30 mouse cellular contexts compared by ENCODE assay signal in genomic region chr6:96268788-96269187, GRCm38 (mm10).
DNase-seq lines count a peak whose midpoint lies in the region; ATAC-seq and TF ChIP-seq lines count a peak whose summit lies in the region.
"Had no signal": no experiment of that assay in that cellular context is flagged by ENCODE, and none has a peak within 500 bp of the region (broad histone marks: within the 10 kb centered on the region; RNA-seq: fewer than 3 reads in every experiment).

No protein-coding gene starts in this region.

- no peak for TF ChIP-seq POLR2A in lung, adult 2 months (IDR thresholded peaks at IDR 0.05; ENCODE audit: borderline replicate concordance, extremely low read depth, low read depth, low read length)
- TF ChIP-seq POLR2A in embryonic fibroblast, embryonic 13.5 days (IDR thresholded peaks at IDR 0.05; ENCODE audit: low read depth, low read length), result no peak

- H3K9ac ChIP-seq in midbrain, embryonic 15.5 days, result no peak overlapping the region
- H3K9ac ChIP-seq in forebrain, embryonic 15.5 days (replicated peaks), result no peak overlapping the region
- H3K9ac ChIP-seq: embryonic facial prominence, embryonic 13.5 days; heart, embryonic 13.5 days; hindbrain, embryonic 14.5 days had no signal

- no peak for TF ChIP-seq CTCF in lung, adult 2 months (IDR thresholded peaks at IDR 0.05; ENCODE audit: insufficient read depth, low read length)
- TF ChIP-seq CTCF in C2C12 (IDR thresholded peaks at IDR 0.05; ENCODE audit: control insufficient read depth, insufficient read depth, insufficient read length), result no peak
- TF ChIP-seq CTCF in embryonic fibroblast, embryonic 13.5 days (IDR thresholded peaks at IDR 0.05; ENCODE audit: borderline replicate concordance, insufficient read depth, low read length), result no peak

- no peaks in the 10 kb centered on the region for H3K79me2 ChIP-seq in C2C12 (ENCODE audit: control insufficient read depth, insufficient read depth)

- H3ac ChIP-seq in C2C12 (ENCODE audit: control insufficient read depth, insufficient read length, low read depth), result no peak overlapping the region

- ATAC-seq in midbrain, embryonic 15.5 days (replicated peaks), result no peak
- ATAC-seq in forebrain, embryonic 15.5 days (replicated peaks), result no peak
- ATAC-seq: CD4-positive, CD25-positive, alpha-beta regulatory T cell, adult 4 months; forebrain, embryonic 14.5 days; hindbrain, postnatal 0 days; inflammation-experienced regulatory T-cells, adult 6 months; intestine, embryonic 16.5 days; Patski had no signal

- no peaks in the 10 kb centered on the region for H3K36me3 ChIP-seq in C2C12 (ENCODE audit: control insufficient read depth, insufficient read depth)
- H3K36me3 ChIP-seq in midbrain, embryonic 15.5 days (replicated peaks), result no peaks in the 10 kb centered on the region
- H3K36me3 ChIP-seq in forebrain, embryonic 15.5 days, result no peaks in the 10 kb centered on the region
- H3K36me3 ChIP-seq: embryonic facial prominence, embryonic 10.5 days; embryonic facial prominence, embryonic 13.5 days; heart, embryonic 10.5 days; heart, embryonic 13.5 days had no signal

- DNase-seq in lung, postnatal 36 days, result peak; percentile 1
- DNase-seq in lung, adult 2 months, result no peak
- no peak for DNase-seq in gastrocnemius, postnatal 25 days
- DNase-seq: adrenal gland, postnatal 10 days; adrenal gland, postnatal 36 days; B cell, adult 2 months; cerebellum, adult 11 months; cerebellum, adult 2 months; cerebellum, postnatal 10 days; cerebellum, postnatal 36 days; embryo, embryonic 11 days; gastrocnemius, postnatal 36 days; heart, adult 2 months; heart, postnatal 14 days; heart, postnatal 4 days had no signal

- no peaks in the 10 kb centered on the region for H3K9me3 ChIP-seq in midbrain, embryonic 15.5 days
- H3K9me3 ChIP-seq in forebrain, embryonic 15.5 days, result no peaks in the 10 kb centered on the region
- H3K9me3 ChIP-seq: embryonic facial prominence, embryonic 10.5 days; embryonic facial prominence, embryonic 13.5 days; heart, embryonic 10.5 days; heart, embryonic 13.5 days had no signal

- no peak overlapping the region for H3K4me2 ChIP-seq in midbrain, embryonic 15.5 days
- H3K4me2 ChIP-seq in forebrain, embryonic 15.5 days (replicated peaks), result no peak overlapping the region
- H3K4me2 ChIP-seq: embryonic facial prominence, embryonic 13.5 days; heart, embryonic 13.5 days; hindbrain, embryonic 14.5 days had no signal

- no peaks in the 10 kb centered on the region for H3K79me3 ChIP-seq in C2C12 (ENCODE audit: low read depth)

- H3K27me3 ChIP-seq in C2C12 (ENCODE audit: control insufficient read depth, insufficient read depth, insufficient read length), result no peaks in the 10 kb centered on the region
- no peaks in the 10 kb centered on the region for H3K27me3 ChIP-seq in midbrain, embryonic 15.5 days (replicated peaks)
- no peaks in the 10 kb centered on the region for H3K27me3 ChIP-seq in forebrain, embryonic 15.5 days
- H3K27me3 ChIP-seq: embryonic facial prominence, embryonic 13.5 days; heart, embryonic 13.5 days; Patski had no signal

- peak overlapping the region; percentile 34; the same call in 1 of the 2 replicates for H3K27ac ChIP-seq in embryonic fibroblast, embryonic 13.5 days (ENCODE audit: insufficient read depth, low read length)
- no peak overlapping the region for H3K27ac ChIP-seq in midbrain, embryonic 15.5 days
- no peak overlapping the region for H3K27ac ChIP-seq in forebrain, embryonic 15.5 days (replicated peaks)
- H3K27ac ChIP-seq: embryonic facial prominence, embryonic 10.5 days; embryonic facial prominence, embryonic 13.5 days; heart, adult 2 months; heart, embryonic 10.5 days; heart, embryonic 13.5 days; hindbrain, embryonic 14.5 days; hindbrain, postnatal 0 days had no signal

- no peaks in the 10 kb centered on the region for H3K4me1 ChIP-seq in lung, adult 2 months (ENCODE audit: control insufficient read depth, insufficient read depth, low read length)
- peaks cover 4% of the 10 kb centered on the region; the same call in 1 of the 2 replicates for H3K4me1 ChIP-seq in embryonic fibroblast, embryonic 13.5 days (ENCODE audit: control insufficient read depth, insufficient read depth, low read length)
- H3K4me1 ChIP-seq in midbrain, embryonic 15.5 days, result no peaks in the 10 kb centered on the region
- H3K4me1 ChIP-seq in forebrain, embryonic 15.5 days, result no peaks in the 10 kb centered on the region
- H3K4me1 ChIP-seq: embryonic facial prominence, embryonic 10.5 days; embryonic facial prominence, embryonic 13.5 days; heart, embryonic 10.5 days; heart, embryonic 13.5 days had no signal

- no peak overlapping the region for H3K4me3 ChIP-seq in lung, adult 2 months (replicated peaks; ENCODE audit: extremely low read depth, low read depth, low read length)
- no peak overlapping the region for H3K4me3 ChIP-seq in C2C12 (ENCODE audit: insufficient read depth, poor library complexity, severe bottlenecking)
- no peak overlapping the region for H3K4me3 ChIP-seq in embryonic fibroblast, embryonic 13.5 days (ENCODE audit: insufficient read depth, low read length)
- H3K4me3 ChIP-seq in midbrain, embryonic 15.5 days, result no peak overlapping the region
- H3K4me3 ChIP-seq in forebrain, embryonic 15.5 days, result no peak overlapping the region
- H3K4me3 ChIP-seq: embryonic facial prominence, embryonic 10.5 days; embryonic facial prominence, embryonic 13.5 days; heart, adult 2 months; heart, embryonic 10.5 days; heart, embryonic 13.5 days had no signal

TF ChIP-seq in C2C12, 6 proteins besides CTCF, POLR2A, EP300 and RAD21:
- TF ChIP-seq MYOD1 (IDR thresholded peaks at IDR 0.05; ENCODE audit: control insufficient read depth, insufficient read length, low read depth) (no peak), FOSL1 (IDR thresholded peaks at IDR 0.05; ENCODE audit: insufficient read depth, low read length, poor library complexity, severe bottlenecking) (peak; percentile 86), MAX (IDR thresholded peaks at IDR 0.05) (no peak), USF1 (IDR thresholded peaks at IDR 0.05; ENCODE audit: low read depth) (no peak), MYOG (IDR thresholded peaks at IDR 0.05; ENCODE audit: control insufficient read depth, extremely low read depth, insufficient read length) (no peak), CEBPB (IDR thresholded peaks at IDR 0.05; ENCODE audit: low read depth) (peak; percentile 11)
TF ChIP-seq in C2C12: peak in this region for 2.
